Mouse (Mus musculus) right cerebral cortex, postnatal 10 days (tissue): ENCODE measurements around the gene Scaper.
A peak's percentile ranks its signal among the peaks of the same experiment; 100 is the strongest.

ENCODE experiments used
- DNase-seq, 2 experiments: peaks; one replicate each; pipeline ENCODE4 v3.0.0; 2021; ENCODE audit warnings: low spot score in 2 of 2

Gene Scaper

GRCm38 (mm10) chr9:55937664-55938617 is at the start of gene Scaper:
Scaper (minus strand) TSS chr9:55938119.
- peak; percentile 90 to 91 for DNase-seq

GRCm38 (mm10) chr9:55946819-55947218 is 8.9 kb upstream of the Scaper start:
- DNase-seq: peak in 1 of 2 experiments; percentile 42

GRCm38 (mm10) chr9:55941356-55941755 is 3.4 kb upstream of the Scaper start:
- DNase-seq: no peak

- DNase-seq: no peak
Measured at GRCm38 (mm10) chr9:55938618-55938985, 683 bp upstream of the Scaper start.

- DNase-seq: peak in 1 of 2 experiments; percentile 36
Measured at GRCm38 (mm10) chr9:55937224-55937663, 675 bp downstream of the Scaper start.

GRCm38 (mm10) chr9:55932482-55932881 is 5.4 kb downstream of the Scaper start:
- DNase-seq: no peak

- DNase-seq: no peak
Measured at GRCm38 (mm10) chr9:55918579-55918978, 19.3 kb downstream of the Scaper start.

GRCm38 (mm10) chr9:55916751-55917150 is 21.2 kb downstream of the Scaper start:
- no peak for DNase-seq

- no peak for DNase-seq
Measured at GRCm38 (mm10) chr9:55911481-55911880, 26.4 kb downstream of the Scaper start.

GRCm38 (mm10) chr9:55902964-55903363 is 35.0 kb downstream of the Scaper start:
- no peak for DNase-seq

- no peak for DNase-seq
Measured at GRCm38 (mm10) chr9:55901588-55901987, 36.3 kb downstream of the Scaper start.

- DNase-seq: no peak
Measured at GRCm38 (mm10) chr9:55900531-55900930, 37.4 kb downstream of the Scaper start.

GRCm38 (mm10) chr9:55878066-55878465 is 59.9 kb downstream of the Scaper start:
- no peak for DNase-seq

GRCm38 (mm10) chr9:55789442-55789841 is 148.5 kb downstream of the Scaper start:
- DNase-seq: no peak

GRCm38 (mm10) chr9:55712016-55712415 is 225.9 kb downstream of the Scaper start:
- DNase-seq: no peak

GRCm38 (mm10) chr9:55710553-55710952 is 227.4 kb downstream of the Scaper start:
- no peak for DNase-seq

- DNase-seq: no peak
Measured at GRCm38 (mm10) chr9:55706603-55707002, 231.3 kb downstream of the Scaper start.

GRCm38 (mm10) chr9:55695307-55695706 is 242.6 kb downstream of the Scaper start:
- no peak for DNase-seq

GRCm38 (mm10) chr9:55677099-55677498 is 260.8 kb downstream of the Scaper start:
- no peak for DNase-seq

GRCm38 (mm10) chr9:55646444-55646843 is 291.5 kb downstream of the Scaper start:
- no peak for DNase-seq

GRCm38 (mm10) chr9:55626990-55627389 is 310.9 kb downstream of the Scaper start:
- DNase-seq: no peak

GRCm38 (mm10) chr9:55614711-55615110 is 323.2 kb downstream of the Scaper start:
- no peak for DNase-seq

GRCm38 (mm10) chr9:55609751-55610150 is 328.2 kb downstream of the Scaper start:
- no peak for DNase-seq
